Mouse (Mus musculus) lung, embryonic 14.5 days (tissue): ENCODE results near the gene Ktn1. TPM values are rescaled to one million over a fixed set of nuclear protein-coding genes. Genes with fewer than 3 reads are reported as not detected.

Experiments
- ATAC-seq: fragments of 200-750 bp; cut with Nextera tagmentation; 2 replicates; pipeline ENCODE4 v1.8.0; 2017; ENCODE audit warnings: mild to moderate bottlenecking, moderate TSS enrichment, moderate library complexity; ENCODE audit not compliant: insufficient read depth
- DNase-seq: peaks from one replicate; pipeline ENCODE4 v3.0.0-alpha.2; 2015
- H3K27ac ChIP-seq: fragments of 300-500 bp; sonication (generic); 2 replicates; pipeline ENCODE4 v1.5.1; 2014; ENCODE audit warnings: low read depth, mild to moderate bottlenecking, moderate library complexity
- H3K27me3 ChIP-seq: fragments of 300-500 bp; sonication (generic); 2 replicates; pipeline ENCODE4 v1.6.1; 2014; ENCODE audit warnings: low read length, control low read depth; ENCODE audit not compliant: insufficient read depth
- H3K36me3 ChIP-seq: fragments of 300-500 bp; sonication (generic); 2 replicates; pipeline ENCODE4 v1.6.1; 2014; ENCODE audit warnings: control low read depth; ENCODE audit not compliant: insufficient read depth
- H3K4me1 ChIP-seq: fragments of 300-500 bp; sonication (generic); 2 replicates; pipeline ENCODE4 v1.6.1; 2014; ENCODE audit warnings: antibody characterized with exemption, control low read depth; ENCODE audit not compliant: insufficient read depth
- H3K4me2 ChIP-seq: fragments of 300-500 bp; sonication (generic); 2 replicates; pipeline ENCODE4 v1.6.1; 2014; ENCODE audit warnings: mild to moderate bottlenecking
- H3K4me3 ChIP-seq: fragments of 300-500 bp; sonication (generic); 2 replicates; pipeline ENCODE4 v1.5.1; 2014; ENCODE audit warnings: low read depth, low read length
- H3K9ac ChIP-seq: fragments of 300-500 bp; sonication (generic); 2 replicates; pipeline ENCODE4 v1.6.1; 2014
- H3K9me3 ChIP-seq: fragments of 300-500 bp; sonication (generic); 2 replicates; pipeline ENCODE4 v1.6.1; 2016; ENCODE audit warnings: low read depth, low read length, control low read depth
- CTCF ChIP-seq: IDR thresholded peaks from 2 replicates; pipeline ENCODE4 v1.5.1; 2016; ENCODE audit warnings: antibody characterized with exemption, low read depth
- WGBS: fragments of 180-500 bp; shearing (Covaris S2); extraction: QIAGEN DNeasy Blood & Tissue Kit; methylation state at CpG from one replicate; pipeline ENCODE4 v1.1.7; 2014; 5-methylcytosine and 5-hydroxymethylcytosine counted together
- polyA plus RNA-seq: library from polyadenylated mRNA; unstranded; fragments of >200 nt; fragmentation: Nextera tagmentation; extraction: Ambion mirVana; gene quantifications from 2 replicates; pipeline ENCODE4 v1.2.1, GENCODE M21; 2014

The Ktn1 gene
- polyA plus RNA-seq, 1 experiment from 2014 or later = 72.6 TPM

DNA sequence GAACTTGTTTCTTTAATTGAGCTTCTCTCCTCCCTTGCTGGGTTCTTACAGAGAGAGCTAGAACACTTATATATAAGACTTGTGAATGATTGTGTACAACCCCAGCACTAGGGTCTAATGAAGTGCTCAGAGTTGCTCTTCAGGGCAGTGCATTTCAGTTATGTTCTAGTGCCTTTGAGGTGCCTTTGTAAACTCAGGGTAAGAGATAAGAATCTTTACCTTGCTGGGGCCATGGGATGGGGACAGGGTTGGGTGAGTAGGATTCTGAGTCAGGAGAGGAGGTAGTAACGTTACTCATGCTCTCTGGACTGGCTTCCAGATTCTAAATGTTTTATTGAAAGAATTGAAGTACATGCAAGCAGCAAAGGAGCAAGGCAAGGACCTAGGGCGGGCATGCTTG lies 92.8 kb downstream of the Ktn1 start:
- Histone ChIP-seq H3K27me3 (no peaks in the 10 kb centered on the region), H3K4me1 (no peaks in the 10 kb centered on the region), H3K27ac (no peak overlapping the region), H3K36me3 (peaks cover 32% of the 10 kb centered on the region; the same call in 1 of the 2 replicates), H3K4me3 (no peak overlapping the region), H3K4me2 (no peak overlapping the region), H3K9ac (no peak overlapping the region), H3K9me3 (no peaks in the 10 kb centered on the region)
- WGBS = 70% methylated on average over 2 of the region's 2 CpGs
- ATAC-seq (no peak), DNase-seq (no peak)
- no peak for TF ChIP-seq CTCF

- Histone ChIP-seq H3K36me3 (peaks cover 20% of the 10 kb centered on the region; the same call in 1 of the 2 replicates), H3K4me3 (no peak overlapping the region), H3K4me1 (no peaks in the 10 kb centered on the region), H3K9ac (no peak overlapping the region), H3K9me3 (no peaks in the 10 kb centered on the region), H3K4me2 (no peak overlapping the region), H3K27ac (no peak overlapping the region), H3K27me3 (no peaks in the 10 kb centered on the region)
- WGBS = 84% methylated on average over 7 of the region's 7 CpGs
- no peak for ATAC-seq
- peak; percentile 19; the same call in 1 of the 2 replicates for TF ChIP-seq CTCF
- DNase-seq = no peak
Measured at GRCm38 (mm10) chr14:47742674-47743073, 94.4 kb downstream of the Ktn1 start.

- TF ChIP-seq CTCF = no peak
- Histone ChIP-seq H3K9ac (no peak overlapping the region), H3K4me2 (no peak overlapping the region), H3K36me3 (0 out of 2 replicates have a peak, but pooled peaks cover 4% of the 10 kb centered on the region), H3K4me1 (no peaks in the 10 kb centered on the region), H3K4me3 (no peak overlapping the region), H3K9me3 (no peaks in the 10 kb centered on the region), H3K27me3 (no peaks in the 10 kb centered on the region), H3K27ac (no peak overlapping the region)
- 78% methylated on average over 4 of the region's 4 CpGs for WGBS
- DNase-seq (no peak), ATAC-seq (no peak)
Measured at GRCm38 (mm10) chr14:47745086-47745485, 96.8 kb downstream of the Ktn1 start.

DNA sequence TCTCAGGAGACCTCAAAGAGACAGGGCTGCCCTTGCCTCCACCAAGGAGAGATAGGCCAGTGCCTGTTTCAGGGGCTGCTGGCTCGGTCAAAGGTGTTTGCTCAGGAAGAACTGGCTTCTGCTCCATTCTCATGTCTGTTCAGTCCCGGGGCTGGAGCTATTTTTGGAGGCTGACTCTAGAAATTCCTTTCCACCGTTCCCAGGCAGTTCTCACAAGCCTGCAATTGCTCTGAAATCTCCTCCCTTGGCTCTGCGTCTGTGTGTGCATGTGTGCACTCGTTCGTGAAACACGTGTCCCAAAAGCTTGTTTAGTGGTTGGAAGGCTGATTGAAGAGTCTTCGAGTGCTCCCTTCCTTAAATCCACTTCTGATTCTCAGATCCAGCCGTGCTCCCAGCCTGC lies 99.3 kb downstream of the Ktn1 start:
- no peaks in the 10 kb centered on the region for H3K27me3 ChIP-seq
- WGBS = 46% methylated on average over 9 of the region's 9 CpGs
- H3K9me3 ChIP-seq = no peaks in the 10 kb centered on the region
- H3K4me3 ChIP-seq = no peak overlapping the region
- DNase-seq (peak; percentile 42), ATAC-seq (no peak)
- H3K27ac ChIP-seq = peak overlapping the region; percentile 3; the same call in 1 of the 2 replicates
- no peak overlapping the region for H3K4me2 ChIP-seq
- no peaks in the 10 kb centered on the region for H3K36me3 ChIP-seq
- H3K9ac ChIP-seq = no peak overlapping the region
- H3K4me1 ChIP-seq = no peaks in the 10 kb centered on the region
- TF ChIP-seq CTCF = no peak

DNA sequence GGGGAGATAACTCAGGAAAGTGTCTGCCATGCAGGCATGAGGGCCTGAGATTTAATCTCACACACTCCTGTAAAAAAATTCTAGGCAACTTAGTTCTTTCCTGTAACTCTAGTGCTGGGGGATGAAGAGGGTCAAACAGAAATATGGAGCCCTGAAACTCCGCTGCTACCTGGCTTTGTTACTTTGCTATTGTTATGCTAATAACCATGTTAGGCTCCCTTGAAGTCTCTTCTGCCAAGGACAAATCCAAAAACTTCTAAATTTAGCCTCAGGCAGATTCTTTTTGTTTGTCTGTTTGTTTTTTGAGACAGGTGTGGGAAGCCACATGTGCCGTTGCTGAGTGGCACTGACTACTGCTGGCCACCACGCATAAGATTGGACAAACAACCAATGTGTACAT lies 100.5 kb downstream of the Ktn1 start:
- H3K27ac ChIP-seq = no peak overlapping the region
- no peak for ATAC-seq
- no peak for TF ChIP-seq CTCF

GRCm38 (mm10) chr14:47751422-47752205 lies 103.4 kb downstream of the Ktn1 start:
- TF ChIP-seq CTCF = peak; percentile 91
- Histone ChIP-seq H3K9me3 (no peaks in the 10 kb centered on the region), H3K27me3 (no peaks in the 10 kb centered on the region), H3K9ac (no peak overlapping the region), H3K4me1 (no peaks in the 10 kb centered on the region), H3K4me2 (no peak overlapping the region), H3K27ac (no peak overlapping the region), H3K36me3 (no peaks in the 10 kb centered on the region), H3K4me3 (no peak overlapping the region)
- WGBS = 45% methylated on average over 8 of the region's 8 CpGs
- ATAC-seq (peak; percentile 38), DNase-seq (peak; percentile 92)

More for the DNA sequence above, 100.5 kb downstream of the Ktn1 start:
- Histone ChIP-seq H3K4me2 (no peak overlapping the region), H3K9me3 (no peaks in the 10 kb centered on the region), H3K27me3 (no peaks in the 10 kb centered on the region), H3K9ac (no peak overlapping the region), H3K4me3 (no peak overlapping the region), H3K4me1 (no peaks in the 10 kb centered on the region), H3K36me3 (no peaks in the 10 kb centered on the region)
- DNase-seq = no peak
- WGBS = 87% methylated on average over 3 of the region's 3 CpGs

- no peaks in the 10 kb centered on the region for H3K27me3 ChIP-seq
- DNase-seq (peak; percentile 23), ATAC-seq (no peak)
- no peaks in the 10 kb centered on the region for H3K9me3 ChIP-seq
- no peak overlapping the region for H3K9ac ChIP-seq
- no peaks in the 10 kb centered on the region for H3K4me1 ChIP-seq
- no peak overlapping the region for H3K4me3 ChIP-seq
- TF ChIP-seq CTCF = no peak
- H3K27ac ChIP-seq = no peak overlapping the region
- no peak overlapping the region for H3K4me2 ChIP-seq
- 42% methylated on average over 3 of the region's 3 CpGs for WGBS
- H3K36me3 ChIP-seq = no peaks in the 10 kb centered on the region
Measured at GRCm38 (mm10) chr14:47753561-47753960, 105.3 kb downstream of the Ktn1 start.
